Mouse (Mus musculus): Measurements from ENCODE around the gene Sik1. TPM values are rescaled to one million over a fixed set of nuclear protein-coding genes. Genes with fewer than 3 reads are reported as not detected.

Sik1 gene
- total RNA-seq, 1 experiment, result 35.0 TPM

GRCm38 (mm10) chr17:31806496-31806895 is 49.1 kb downstream of the Sik1 start:
- Histone ChIP-seq H3K9me3 (ENCODE audit: control insufficient read depth, insufficient read depth, low read depth, low read length) (no peaks in the 10 kb centered on the region), H3K4me3 (ENCODE audit: insufficient read depth in 1 of 2, low read depth in 1 of 2, low read length in 2 of 2, poor library complexity in 1 of 2, severe bottlenecking in 1 of 2) (no peak overlapping the region), H3K36me3 (ENCODE audit: control insufficient read depth, insufficient read depth, low read length, poor library complexity, severe bottlenecking) (no peaks in the 10 kb centered on the region), H3K27ac (ENCODE audit: insufficient read depth, low read depth, low read length, poor library complexity, severe bottlenecking) (peak overlapping the region; percentile 99), H3K9ac (ENCODE audit: insufficient read depth, low read depth, low read length, poor library complexity, severe bottlenecking) (peak overlapping the region; percentile 37; the same call in 1 of the 2 replicates), H3K4me1 (ENCODE audit: control insufficient read depth in 2 of 2, insufficient read depth in 2 of 2, low read length in 2 of 2, poor library complexity in 1 of 2) (peaks cover 36 to 61% of the 10 kb centered on the region in 2 experiments)
- in situ Hi-C loops (cut with MboI; ENCODE audit: low sequenced_read_pairs in 2 of 2, unreplicated experiment in 2 of 2), result no loop called here
- TF ChIP-seq ZNF384 (IDR thresholded peaks at IDR 0.05; ENCODE audit: low read depth, low read length) (no peak), CHD2 (IDR thresholded peaks at IDR 0.05; ENCODE audit: low read depth, low read length) (no peak; the same call in 1 of the 2 replicates), HCFC1 (IDR thresholded peaks at IDR 0.05; ENCODE audit: borderline replicate concordance, insufficient read depth, low read length) (no peak), MAFK (IDR thresholded peaks at IDR 0.05; ENCODE audit: insufficient read depth, low read depth, low read length) (no peak), ZC3H11A (IDR thresholded peaks at IDR 0.05; ENCODE audit: borderline replicate concordance, low read depth, low read length) (no peak)
- DNase-seq (ENCODE audit: low read depth, low spot score), result peak; percentile 85

GRCm38 (mm10) chr17:31806025-31806424 is 49.6 kb downstream of the Sik1 start:
- Histone ChIP-seq H3K4me1 (ENCODE audit: control insufficient read depth in 2 of 2, insufficient read depth in 2 of 2, low read length in 2 of 2, poor library complexity in 1 of 2) (peaks cover 34 to 58% of the 10 kb centered on the region in 2 experiments), H3K9me3 (ENCODE audit: control insufficient read depth, insufficient read depth, low read depth, low read length) (no peaks in the 10 kb centered on the region), H3K4me3 (ENCODE audit: insufficient read depth in 1 of 2, low read depth in 1 of 2, low read length in 2 of 2, poor library complexity in 1 of 2, severe bottlenecking in 1 of 2) (peak overlapping the region in 1 of 2 experiments; percentile 32; a peak in 2 of 4 replicates), H3K36me3 (ENCODE audit: control insufficient read depth, insufficient read depth, low read length, poor library complexity, severe bottlenecking) (no peaks in the 10 kb centered on the region), H3K27ac (ENCODE audit: insufficient read depth, low read depth, low read length, poor library complexity, severe bottlenecking) (peak overlapping the region; percentile 99), H3K9ac (ENCODE audit: insufficient read depth, low read depth, low read length, poor library complexity, severe bottlenecking) (peak overlapping the region; percentile 60)
- TF ChIP-seq CHD2 (IDR thresholded peaks at IDR 0.05; ENCODE audit: low read depth, low read length) (no peak), MAFK (IDR thresholded peaks at IDR 0.05; ENCODE audit: insufficient read depth, low read depth, low read length) (no peak), HCFC1 (IDR thresholded peaks at IDR 0.05; ENCODE audit: borderline replicate concordance, insufficient read depth, low read length) (no peak), ZNF384 (IDR thresholded peaks at IDR 0.05; ENCODE audit: low read depth, low read length) (no peak), ZC3H11A (IDR thresholded peaks at IDR 0.05; ENCODE audit: borderline replicate concordance, low read depth, low read length) (no peak)
- DNase-seq (ENCODE audit: low read depth, low spot score), result no peak
- in situ Hi-C loops (cut with MboI; ENCODE audit: low sequenced_read_pairs in 2 of 2, unreplicated experiment in 2 of 2), result no loop called here

GRCm38 (mm10) chr17:31805585-31805984 is 50.0 kb downstream of the Sik1 start:
- DNase-seq (ENCODE audit: low read depth, low spot score), result no peak
- in situ Hi-C loops (cut with MboI; ENCODE audit: low sequenced_read_pairs in 2 of 2, unreplicated experiment in 2 of 2), result no loop called here
- Histone ChIP-seq H3K4me1 (ENCODE audit: control insufficient read depth in 2 of 2, insufficient read depth in 2 of 2, low read length in 2 of 2, poor library complexity in 1 of 2) (peaks cover 34 to 55% of the 10 kb centered on the region in 2 experiments), H3K36me3 (ENCODE audit: control insufficient read depth, insufficient read depth, low read length, poor library complexity, severe bottlenecking) (no peaks in the 10 kb centered on the region), H3K9me3 (ENCODE audit: control insufficient read depth, insufficient read depth, low read depth, low read length) (no peaks in the 10 kb centered on the region), H3K9ac (ENCODE audit: insufficient read depth, low read depth, low read length, poor library complexity, severe bottlenecking) (peak overlapping the region; percentile 60), H3K27ac (ENCODE audit: insufficient read depth, low read depth, low read length, poor library complexity, severe bottlenecking) (peak overlapping the region; percentile 99), H3K4me3 (ENCODE audit: insufficient read depth in 1 of 2, low read depth in 1 of 2, low read length in 2 of 2, poor library complexity in 1 of 2, severe bottlenecking in 1 of 2) (peak overlapping the region in 1 of 2 experiments; percentile 32; a peak in 2 of 4 replicates)
- TF ChIP-seq ZNF384 (IDR thresholded peaks at IDR 0.05; ENCODE audit: low read depth, low read length), result no peak
- no peak for TF ChIP-seq HCFC1 (IDR thresholded peaks at IDR 0.05; ENCODE audit: borderline replicate concordance, insufficient read depth, low read length)
- TF ChIP-seq CHD2 (IDR thresholded peaks at IDR 0.05; ENCODE audit: low read depth, low read length), result no peak
- no peak for TF ChIP-seq MAFK (IDR thresholded peaks at IDR 0.05; ENCODE audit: insufficient read depth, low read depth, low read length)
- no peak for TF ChIP-seq ZC3H11A (IDR thresholded peaks at IDR 0.05; ENCODE audit: borderline replicate concordance, low read depth, low read length)

GRCm38 (mm10) chr17:31802272-31803017 is 53.2 kb downstream of the Sik1 start:
- in situ Hi-C loops (cut with MboI; ENCODE audit: low sequenced_read_pairs in 2 of 2, unreplicated experiment in 2 of 2), result no loop called here
- H3K36me3 ChIP-seq (ENCODE audit: control insufficient read depth, insufficient read depth, low read length, poor library complexity, severe bottlenecking), result no peaks in the 10 kb centered on the region
- peak overlapping the region; percentile 46; the same call in 1 of the 2 replicates for H3K9ac ChIP-seq (ENCODE audit: insufficient read depth, low read depth, low read length, poor library complexity, severe bottlenecking)
- TF ChIP-seq HCFC1 (IDR thresholded peaks at IDR 0.05; ENCODE audit: borderline replicate concordance, insufficient read depth, low read length), result no peak
- TF ChIP-seq MAFK (IDR thresholded peaks at IDR 0.05; ENCODE audit: insufficient read depth, low read depth, low read length), result no peak
- no peak for TF ChIP-seq CHD2 (IDR thresholded peaks at IDR 0.05; ENCODE audit: low read depth, low read length)
- TF ChIP-seq ZC3H11A (IDR thresholded peaks at IDR 0.05; ENCODE audit: borderline replicate concordance, low read depth, low read length), result no peak
- no peak for TF ChIP-seq ZNF384 (IDR thresholded peaks at IDR 0.05; ENCODE audit: low read depth, low read length)
- peak overlapping the region; percentile 99 for H3K27ac ChIP-seq (ENCODE audit: insufficient read depth, low read depth, low read length, poor library complexity, severe bottlenecking)
- H3K9me3 ChIP-seq (ENCODE audit: control insufficient read depth, insufficient read depth, low read depth, low read length), result no peaks in the 10 kb centered on the region
- no peak overlapping the region for H3K4me3 ChIP-seq (ENCODE audit: insufficient read depth in 1 of 2, low read depth in 1 of 2, low read length in 2 of 2, poor library complexity in 1 of 2, severe bottlenecking in 1 of 2)
- no peak for DNase-seq (ENCODE audit: low read depth, low spot score)
- peaks cover 23 to 36% of the 10 kb centered on the region in 2 experiments for H3K4me1 ChIP-seq (ENCODE audit: control insufficient read depth in 2 of 2, insufficient read depth in 2 of 2, low read length in 2 of 2, poor library complexity in 1 of 2)

All from ES-E14 (cell line).